Mouse (Mus musculus) neural tube, embryonic 15.5 days (tissue): ENCODE data around the gene Tm4sf1. TPM values are rescaled to one million over a fixed set of nuclear protein-coding genes. Genes with fewer than 3 reads are reported as not detected.

ENCODE experiments used
- ATAC-seq: fragments of 200-750 bp; cut with Nextera tagmentation; 2 replicates; pipeline ENCODE4 v1.8.0; 2017; ENCODE audit warnings: mild to moderate bottlenecking, moderate TSS enrichment, moderate library complexity; ENCODE audit not compliant: low FRiP score
- H3K27ac ChIP-seq: fragments of 300-500 bp; sonication (generic); replicated peaks from 2 replicates; pipeline ENCODE4 v1.5.1; 2015; ENCODE audit warnings: mild to moderate bottlenecking, inconsistent platforms
- H3K27me3 ChIP-seq: fragments of 300-500 bp; sonication (generic); replicated peaks from 2 replicates; pipeline ENCODE4 v1.6.1; 2015; ENCODE audit warnings: inconsistent platforms
- H3K36me3 ChIP-seq: fragments of 300-500 bp; sonication (generic); 2 replicates; pipeline ENCODE4 v1.6.1; 2015; ENCODE audit warnings: inconsistent platforms
- H3K4me1 ChIP-seq: fragments of 300-500 bp; sonication (generic); 2 replicates; pipeline ENCODE4 v1.6.1; 2015; ENCODE audit warnings: inconsistent platforms
- H3K4me2 ChIP-seq: fragments of 300-500 bp; sonication (generic); 2 replicates; pipeline ENCODE4 v1.6.1; 2015; ENCODE audit warnings: inconsistent platforms, mild to moderate bottlenecking, moderate library complexity
- H3K4me3 ChIP-seq: fragments of 300-500 bp; sonication (generic); replicated peaks from 2 replicates; pipeline ENCODE4 v1.5.1; 2015; ENCODE audit warnings: mild to moderate bottlenecking, inconsistent platforms
- H3K9ac ChIP-seq: fragments of 300-500 bp; sonication (generic); replicated peaks from 2 replicates; pipeline ENCODE4 v1.6.1; 2015; ENCODE audit warnings: mild to moderate bottlenecking, inconsistent platforms
- H3K9me3 ChIP-seq: fragments of 300-500 bp; sonication (generic); replicated peaks from 2 replicates; pipeline ENCODE4 v1.6.1; 2016; ENCODE audit warnings: inconsistent platforms
- WGBS: fragments of 180-500 bp; shearing (Covaris S2); methylation state at CpG from one replicate; pipeline ENCODE4 v1.1.7; 2015; ENCODE audit warnings: mixed read lengths; 5-methylcytosine and 5-hydroxymethylcytosine counted together
- polyA plus RNA-seq: library from polyadenylated mRNA; unstranded; fragments of >200 nt; fragmentation: Nextera tagmentation; extraction: Ambion mirVana; gene quantifications from 2 replicates; pipeline ENCODE4 v1.2.1, GENCODE M21; 2015

Tm4sf1 gene
- 31.1 and 42.5 TPM in 2 replicates for polyA plus RNA-seq

DNA sequence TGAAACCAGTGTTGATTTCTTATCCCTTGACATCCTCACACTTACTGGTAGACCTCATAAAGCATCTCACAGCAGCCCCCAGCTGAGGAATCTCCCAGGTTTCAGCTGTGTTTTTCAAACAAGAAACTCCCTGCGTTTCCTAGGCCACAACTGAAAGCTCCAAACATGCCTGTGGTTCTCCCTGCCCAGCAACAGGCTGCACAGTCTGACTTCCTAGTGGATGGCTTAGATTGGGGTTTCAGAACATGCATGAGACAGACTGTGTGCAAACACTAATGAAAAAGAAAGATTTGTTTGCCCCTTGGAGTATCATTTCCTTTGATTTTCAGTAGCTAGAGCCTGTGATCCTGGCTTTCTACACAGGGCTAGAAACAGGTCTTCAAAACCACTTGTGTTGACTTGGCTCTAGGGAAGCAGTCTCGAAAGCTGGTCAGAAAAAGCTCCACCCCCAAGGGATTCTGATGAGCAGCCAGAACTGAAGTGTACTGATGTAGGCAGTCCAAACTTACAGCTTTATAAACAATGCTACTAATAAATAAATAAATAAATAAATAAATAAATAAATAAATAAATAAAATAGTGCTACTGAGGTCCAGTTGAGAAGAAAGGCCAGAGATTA is at the start of gene Tm4sf1:
Gene Tm4sf1, minus strand, starts transcription at position 68 of the 619 bp plus-strand sequence.
- no peaks in the 10 kb centered on the region for H3K9me3 ChIP-seq
- no peaks in the 10 kb centered on the region for H3K27me3 ChIP-seq
- 64% methylated on average over 2 of the region's 2 CpGs for WGBS
- H3K4me1 ChIP-seq, result no peaks in the 10 kb centered on the region
- no peak within 1 kb of the TSS for H3K4me3 ChIP-seq
- H3K27ac ChIP-seq, result no peak within 1 kb of the TSS
- no peak for ATAC-seq
- H3K9ac ChIP-seq, result no peak within 1 kb of the TSS
- no peak within 1 kb of the TSS for H3K4me2 ChIP-seq
- H3K36me3 ChIP-seq, result no peaks in the 10 kb centered on the region

DNA sequence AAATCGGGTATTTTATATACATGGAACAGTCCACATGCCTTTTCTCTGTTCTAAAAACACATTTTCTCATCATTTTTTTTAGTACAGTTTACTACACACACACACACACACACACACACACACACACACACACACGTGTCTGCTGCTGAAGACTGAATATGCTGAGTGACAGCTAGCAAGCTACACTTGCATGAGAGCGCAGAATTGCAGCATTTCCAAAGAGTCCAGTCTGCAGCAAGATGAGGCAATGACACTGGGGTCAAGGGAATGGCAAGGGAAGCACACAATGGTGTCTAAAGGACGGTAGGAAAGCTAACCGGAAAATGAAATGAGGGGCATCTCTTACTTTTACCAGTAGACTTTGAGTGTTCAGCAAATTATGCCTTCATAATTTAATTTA is 43.0 kb upstream of the Tm4sf1 start:
- no peak overlapping the region for H3K4me2 ChIP-seq
- no peak overlapping the region for H3K9ac ChIP-seq
- H3K9me3 ChIP-seq, result no peaks in the 10 kb centered on the region
- no peak overlapping the region for H3K4me3 ChIP-seq
- no peak overlapping the region for H3K27ac ChIP-seq
- H3K27me3 ChIP-seq, result no peaks in the 10 kb centered on the region
- no peaks in the 10 kb centered on the region for H3K36me3 ChIP-seq
- WGBS, result 79% methylated on average over 5 of the region's 5 CpGs
- H3K4me1 ChIP-seq, result no peaks in the 10 kb centered on the region
- ATAC-seq, result no peak

DNA sequence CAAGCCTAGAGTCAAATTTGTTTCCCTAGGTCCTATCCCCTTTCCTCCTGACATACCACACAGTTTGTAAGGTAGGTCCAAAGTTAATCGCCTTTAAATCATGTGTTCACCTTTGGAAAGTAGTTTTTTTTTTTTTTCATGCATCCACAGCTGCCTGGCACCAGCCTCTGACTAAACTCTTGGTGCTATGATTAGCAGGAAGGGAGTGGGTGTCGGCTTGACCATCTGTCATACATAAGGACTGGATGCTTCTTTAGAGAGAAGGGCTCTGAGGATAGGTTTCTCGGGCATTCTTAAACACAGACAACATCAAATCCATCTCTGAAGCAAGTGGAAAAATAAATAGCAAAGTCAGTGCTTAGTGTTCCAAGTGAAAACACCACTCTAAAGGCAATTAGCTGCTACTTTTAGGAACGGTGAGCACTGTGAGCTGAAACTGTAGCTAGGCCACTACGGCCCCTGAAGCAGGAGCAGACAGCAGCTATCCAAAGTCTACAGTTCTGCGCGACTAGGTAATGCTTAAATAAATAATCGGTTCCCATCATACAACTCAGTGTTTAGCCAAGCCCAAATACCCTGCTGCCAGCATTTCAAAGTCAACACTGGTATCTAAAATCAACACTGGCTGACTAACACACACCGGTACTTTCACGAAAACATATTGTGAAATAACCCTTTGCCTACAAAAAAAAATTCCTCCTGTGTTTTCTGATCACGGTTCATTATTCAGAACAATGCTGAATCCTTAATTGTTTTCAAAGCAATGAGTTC is 42.2 kb upstream of the Tm4sf1 start:
- ATAC-seq, result no peak
- Histone ChIP-seq H3K4me2 (no peak overlapping the region), H3K9ac (no peak overlapping the region), H3K4me1 (no peaks in the 10 kb centered on the region), H3K27me3 (no peaks in the 10 kb centered on the region), H3K4me3 (no peak overlapping the region), H3K27ac (no peak overlapping the region), H3K9me3 (no peaks in the 10 kb centered on the region), H3K36me3 (no peaks in the 10 kb centered on the region)
- WGBS, result 81% methylated on average over 11 of the region's 11 CpGs

DNA sequence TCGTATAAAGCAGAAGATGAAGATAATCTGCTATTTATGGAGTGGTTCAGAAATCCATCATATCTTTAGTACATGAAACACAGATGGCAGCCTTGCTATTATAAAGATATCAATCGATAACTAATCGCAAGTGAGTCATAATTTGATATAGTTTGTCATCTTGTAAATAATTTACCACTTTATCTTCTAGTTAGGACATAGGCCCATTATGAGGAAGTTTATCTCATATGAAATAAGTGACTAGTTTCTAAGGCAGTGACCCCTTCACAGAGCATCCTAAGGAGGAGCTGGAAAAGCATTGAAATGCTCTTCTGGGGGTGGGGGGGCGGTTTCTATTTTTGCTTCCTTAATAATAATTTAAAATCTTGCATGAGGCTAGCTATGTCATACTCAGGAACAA is 41.2 kb upstream of the Tm4sf1 start:
- H3K4me1 ChIP-seq, result no peaks in the 10 kb centered on the region
- H3K4me3 ChIP-seq, result no peak overlapping the region
- no peaks in the 10 kb centered on the region for H3K36me3 ChIP-seq
- H3K9me3 ChIP-seq, result no peaks in the 10 kb centered on the region
- no peaks in the 10 kb centered on the region for H3K27me3 ChIP-seq
- WGBS, result 91% methylated on average over 4 of the region's 4 CpGs
- H3K4me2 ChIP-seq, result no peak overlapping the region
- no peak overlapping the region for H3K9ac ChIP-seq
- no peak for ATAC-seq
- H3K27ac ChIP-seq, result no peak overlapping the region

DNA sequence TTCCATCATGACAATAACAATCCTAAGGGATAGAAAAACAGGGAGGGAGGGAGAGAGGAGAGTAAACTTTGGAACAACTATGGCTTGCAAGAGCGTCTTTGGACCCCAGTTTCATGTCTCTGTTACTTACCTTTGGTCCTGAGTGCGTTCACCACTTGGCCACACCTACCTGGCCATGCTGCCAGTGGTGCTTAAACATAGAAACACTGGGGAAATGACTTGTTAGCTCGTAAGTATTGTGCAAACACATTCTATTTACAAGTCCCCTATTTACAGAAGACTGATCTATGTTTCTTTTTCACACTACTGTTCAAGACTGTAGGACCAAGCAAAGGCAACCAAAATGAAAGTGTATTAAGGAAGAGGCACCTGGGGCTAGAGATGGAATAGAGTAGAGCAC is 39.5 kb upstream of the Tm4sf1 start:
- no peak for ATAC-seq
- no peaks in the 10 kb centered on the region for H3K4me1 ChIP-seq
- no peak overlapping the region for H3K27ac ChIP-seq
- H3K9ac ChIP-seq, result no peak overlapping the region
- 89% methylated on average over 3 of the region's 3 CpGs for WGBS
- H3K27me3 ChIP-seq, result no peaks in the 10 kb centered on the region
- H3K36me3 ChIP-seq, result no peaks in the 10 kb centered on the region
- no peak overlapping the region for H3K4me2 ChIP-seq
- H3K9me3 ChIP-seq, result no peaks in the 10 kb centered on the region
- no peak overlapping the region for H3K4me3 ChIP-seq

DNA sequence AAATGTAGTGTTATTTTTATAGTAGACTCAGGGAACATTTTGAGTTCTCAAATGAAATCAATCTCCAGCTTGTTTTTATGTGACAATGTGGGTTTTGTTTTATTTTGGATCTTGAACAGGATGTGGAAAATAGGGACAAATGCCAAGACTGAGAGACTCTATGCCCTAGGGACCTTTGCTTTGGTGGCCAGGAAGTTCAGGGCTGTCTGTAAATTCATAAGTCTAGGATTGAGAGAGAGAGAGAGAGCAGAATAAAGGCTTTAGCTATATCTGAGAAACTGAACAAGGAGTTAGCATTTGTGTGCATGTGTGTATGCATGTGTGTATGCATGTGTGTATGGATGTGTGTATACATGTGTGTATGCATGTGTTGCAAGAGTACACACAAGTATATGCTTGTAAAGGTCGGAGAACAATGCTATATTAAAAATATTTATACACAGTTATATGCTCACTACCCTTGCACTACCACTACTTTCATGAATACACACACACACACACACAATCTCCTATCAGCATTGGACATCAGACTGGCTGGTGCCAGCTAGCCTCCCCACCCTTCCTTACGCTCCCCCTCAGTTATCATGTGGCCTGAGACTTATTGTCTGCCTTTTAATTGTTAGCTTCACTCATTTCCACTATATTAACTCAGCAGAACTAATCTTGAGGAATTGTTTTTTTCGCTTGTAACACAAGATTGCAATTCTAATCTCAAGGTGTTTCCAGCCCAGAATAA is 33.5 kb upstream of the Tm4sf1 start:
- no peaks in the 10 kb centered on the region for H3K27me3 ChIP-seq
- no peak overlapping the region for H3K27ac ChIP-seq
- H3K36me3 ChIP-seq, result no peaks in the 10 kb centered on the region
- H3K4me2 ChIP-seq, result no peak overlapping the region
- H3K9me3 ChIP-seq, result no peaks in the 10 kb centered on the region
- no peak overlapping the region for H3K4me3 ChIP-seq
- H3K9ac ChIP-seq, result no peak overlapping the region
- ATAC-seq, result no peak
- WGBS, result 80% methylated on average over 3 of the region's 3 CpGs
- no peaks in the 10 kb centered on the region for H3K4me1 ChIP-seq

DNA sequence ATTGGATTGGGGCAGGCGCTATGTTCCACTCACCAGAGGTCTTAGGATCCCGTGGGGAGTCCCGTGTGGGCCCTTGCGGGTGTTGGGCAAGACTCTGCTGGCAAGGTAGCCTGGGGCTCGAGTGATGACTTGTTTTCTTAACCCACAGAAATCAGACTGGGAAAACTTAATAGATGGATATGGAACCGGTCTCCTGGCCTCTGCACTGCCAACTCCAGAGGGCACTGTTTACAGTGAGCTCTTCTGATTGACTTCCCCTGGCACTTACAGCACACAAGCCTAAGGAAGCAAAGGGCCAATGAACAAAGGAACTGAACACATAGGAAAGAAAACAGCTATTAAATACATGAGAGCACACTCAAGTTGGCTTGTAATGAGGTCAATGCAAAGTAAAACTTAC is 26.2 kb upstream of the Tm4sf1 start:
- Histone ChIP-seq H3K27ac (no peak overlapping the region), H3K4me1 (no peaks in the 10 kb centered on the region), H3K9me3 (no peaks in the 10 kb centered on the region), H3K36me3 (no peaks in the 10 kb centered on the region), H3K27me3 (no peaks in the 10 kb centered on the region), H3K4me3 (no peak overlapping the region), H3K4me2 (no peak overlapping the region), H3K9ac (no peak overlapping the region)
- no peak for ATAC-seq
- WGBS, result 91% methylated on average over 4 of the region's 6 CpGs

DNA sequence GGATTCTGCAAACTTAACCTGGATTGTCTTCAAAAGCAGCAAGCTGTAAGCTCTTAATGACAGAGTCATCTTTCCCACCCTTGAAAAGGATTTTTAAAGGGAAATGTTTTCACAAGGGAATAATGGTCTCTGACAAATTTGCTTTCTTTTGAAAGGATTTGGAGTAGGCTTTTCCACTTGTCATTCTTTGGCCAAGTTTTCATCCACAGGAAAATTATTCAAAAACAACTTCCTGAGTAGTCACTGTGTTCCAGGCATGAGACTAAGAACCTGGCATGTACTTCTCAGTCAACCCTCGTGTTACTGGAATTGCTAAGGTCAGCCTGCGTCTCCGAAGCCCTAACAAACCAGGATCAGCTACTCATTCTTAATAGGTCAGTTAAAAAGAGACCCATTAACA is 5.3 kb upstream of the Tm4sf1 start:
- no peak overlapping the region for H3K4me3 ChIP-seq
- WGBS, result 88% methylated on average over 3 of the region's 3 CpGs
- H3K36me3 ChIP-seq, result no peaks in the 10 kb centered on the region
- no peak overlapping the region for H3K27ac ChIP-seq
- H3K4me1 ChIP-seq, result no peaks in the 10 kb centered on the region
- no peaks in the 10 kb centered on the region for H3K9me3 ChIP-seq
- H3K27me3 ChIP-seq, result no peaks in the 10 kb centered on the region
- ATAC-seq, result no peak
- no peak overlapping the region for H3K4me2 ChIP-seq
- H3K9ac ChIP-seq, result no peak overlapping the region

DNA sequence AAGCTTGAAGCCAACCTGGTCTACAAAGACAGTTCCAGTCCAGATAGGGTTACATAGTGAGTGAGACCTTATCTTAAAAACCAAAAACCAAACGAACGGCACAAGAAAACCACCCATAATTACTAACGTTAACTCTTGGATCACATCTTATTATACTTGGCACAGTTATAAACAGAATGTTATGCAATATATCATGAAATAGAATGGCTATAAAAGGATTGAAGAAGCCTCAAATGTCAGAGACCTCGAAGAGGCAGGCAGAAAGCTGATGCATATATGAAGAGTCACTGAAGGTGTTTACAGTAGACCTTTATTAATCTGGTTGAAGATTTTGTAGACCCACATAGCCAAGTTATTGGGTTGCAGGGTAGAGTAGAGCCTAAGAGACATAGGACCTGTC is 3.8 kb upstream of the Tm4sf1 start:
- Histone ChIP-seq H3K27me3 (no peaks in the 10 kb centered on the region), H3K9ac (no peak overlapping the region), H3K27ac (no peak overlapping the region), H3K9me3 (no peaks in the 10 kb centered on the region), H3K4me1 (no peaks in the 10 kb centered on the region), H3K4me3 (no peak overlapping the region), H3K4me2 (no peak overlapping the region), H3K36me3 (no peaks in the 10 kb centered on the region)
- WGBS, result 87% methylated on average over 4 of the region's 4 CpGs
- no peak for ATAC-seq

DNA sequence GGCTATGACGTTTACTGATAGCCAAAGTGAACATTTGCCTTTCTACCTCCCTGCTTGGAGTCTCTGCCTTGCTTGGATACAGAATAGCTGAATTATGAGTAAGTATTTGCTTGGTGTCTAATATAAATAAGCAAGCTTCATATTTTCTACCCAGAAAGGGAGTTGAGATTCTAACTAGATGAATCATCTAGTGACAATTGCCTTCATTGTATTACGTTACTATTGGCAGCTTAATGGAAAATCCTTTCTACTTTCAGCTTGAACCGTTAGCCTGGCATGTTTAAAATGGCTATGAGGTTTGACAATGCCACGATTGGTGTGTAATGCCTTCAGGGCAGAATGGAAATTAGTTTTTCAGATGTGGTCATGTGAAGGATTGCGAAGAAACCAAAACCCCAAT is 2.7 kb upstream of the Tm4sf1 start:
- 67% methylated on average over 5 of the region's 5 CpGs for WGBS
- no peak overlapping the region for H3K9ac ChIP-seq
- H3K4me2 ChIP-seq, result no peak overlapping the region
- no peaks in the 10 kb centered on the region for H3K27me3 ChIP-seq
- no peaks in the 10 kb centered on the region for H3K9me3 ChIP-seq
- no peak for ATAC-seq
- H3K27ac ChIP-seq, result no peak overlapping the region
- H3K4me1 ChIP-seq, result no peaks in the 10 kb centered on the region
- no peaks in the 10 kb centered on the region for H3K36me3 ChIP-seq
- H3K4me3 ChIP-seq, result no peak overlapping the region

DNA sequence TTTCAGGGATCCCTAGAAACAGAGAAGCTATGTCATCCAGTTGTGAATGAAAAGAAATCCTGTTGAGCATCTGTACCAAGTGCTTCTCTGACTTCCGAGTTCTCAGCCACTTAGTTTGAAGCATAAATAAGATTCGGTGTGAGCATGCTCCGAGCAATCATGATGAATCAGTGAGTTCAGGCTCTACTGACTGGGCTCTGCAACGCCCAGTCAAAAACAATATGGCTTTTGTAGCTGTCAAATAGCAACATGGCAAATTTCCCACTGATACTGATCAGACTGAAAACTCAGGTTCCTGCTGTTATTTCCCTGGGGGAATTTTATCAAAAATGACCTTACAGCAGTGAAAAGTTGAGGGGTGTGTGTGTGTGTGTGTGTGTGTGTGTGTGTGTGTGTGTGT is 2.3 kb upstream of the Tm4sf1 start:
- H3K27ac ChIP-seq, result no peak overlapping the region
- ATAC-seq, result no peak

DNA sequence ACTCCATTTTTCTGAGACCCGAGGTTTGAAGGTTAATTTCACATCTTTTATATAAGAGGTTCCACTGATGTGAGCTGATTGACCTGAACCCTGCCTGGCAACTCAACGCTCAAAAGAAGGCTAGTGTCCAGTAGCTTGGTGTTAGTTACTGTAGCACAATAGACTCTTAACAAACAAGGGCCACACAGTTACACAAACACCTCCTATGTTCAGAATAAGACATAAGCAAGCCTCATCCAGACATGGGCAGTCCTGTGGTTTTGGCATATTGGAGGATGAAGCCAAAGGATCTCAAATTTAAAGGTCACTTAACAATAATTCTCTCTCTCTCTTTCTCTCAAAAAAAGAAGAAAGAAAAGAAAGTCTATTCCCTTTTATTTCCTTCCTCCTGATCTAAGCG is 1.7 kb upstream of the Tm4sf1 start:
- Histone ChIP-seq H3K9me3 (no peaks in the 10 kb centered on the region), H3K36me3 (no peaks in the 10 kb centered on the region), H3K27me3 (no peaks in the 10 kb centered on the region), H3K4me1 (no peaks in the 10 kb centered on the region), H3K4me2 (no peak overlapping the region), H3K4me3 (no peak overlapping the region), H3K27ac (no peak overlapping the region), H3K9ac (no peak overlapping the region)
- WGBS, result 70% methylated on average over 3 of the region's 3 CpGs
- ATAC-seq, result no peak

More for the DNA sequence above, 2.3 kb upstream of the Tm4sf1 start:
- 71% methylated on average over 4 of the region's 4 CpGs for WGBS
- Histone ChIP-seq H3K9me3 (no peaks in the 10 kb centered on the region), H3K36me3 (no peaks in the 10 kb centered on the region), H3K27me3 (no peaks in the 10 kb centered on the region), H3K9ac (no peak overlapping the region), H3K4me2 (no peak overlapping the region), H3K4me3 (no peak overlapping the region), H3K4me1 (no peaks in the 10 kb centered on the region)
